Mouse (Mus musculus) kidney, embryonic 16.5 days (tissue): ENCODE data around the gene Ric3. TPM values are rescaled to one million over a fixed set of nuclear protein-coding genes. Genes with fewer than 3 reads are reported as not detected.
"Not testable (repeated sequence)": the region's sequence is repeated elsewhere in the genome, so short reads cannot be mapped to it uniquely, and the experiment has no call there.

Source experiments
- ATAC-seq: fragments of 200-750 bp; cut with Nextera tagmentation; 2 replicates; pipeline ENCODE4 v1.8.0; 2017; ENCODE audit warnings: moderate TSS enrichment; ENCODE audit not compliant: low FRiP score, low TSS enrichment
- H3K27ac ChIP-seq: fragments of 300-500 bp; sonication (generic); 2 replicates; pipeline ENCODE4 v1.5.1; 2014; ENCODE audit warnings: low read length
- H3K27me3 ChIP-seq: fragments of 300-500 bp; sonication (generic); 2 replicates; pipeline ENCODE4 v1.6.1; 2014; ENCODE audit warnings: low read length, control low read depth, mixed read lengths; ENCODE audit not compliant: insufficient read depth
- H3K36me3 ChIP-seq: fragments of 300-500 bp; sonication (generic); 2 replicates; pipeline ENCODE4 v1.6.1; 2014; ENCODE audit warnings: low read length, control low read depth, mixed read lengths; ENCODE audit not compliant: insufficient read depth
- H3K4me1 ChIP-seq: fragments of 300-500 bp; sonication (generic); 2 replicates; pipeline ENCODE4 v1.6.1; 2014; ENCODE audit warnings: low read length, control low read depth, mixed read lengths; ENCODE audit not compliant: insufficient read depth
- H3K4me2 ChIP-seq: fragments of 300-500 bp; sonication (generic); replicated peaks from 2 replicates; pipeline ENCODE4 v1.6.1; 2014; ENCODE audit warnings: low read depth, low read length
- H3K4me3 ChIP-seq: fragments of 300-500 bp; sonication (generic); 2 replicates; pipeline ENCODE4 v1.5.1; 2014; ENCODE audit warnings: mild to moderate bottlenecking, low read length
- H3K9ac ChIP-seq: fragments of 300-500 bp; sonication (generic); replicated peaks from 2 replicates; pipeline ENCODE4 v1.6.1; 2014; ENCODE audit warnings: low read length
- H3K9me3 ChIP-seq: fragments of 300-500 bp; sonication (generic); 2 replicates; pipeline ENCODE4 v1.6.1; 2016; ENCODE audit warnings: low read length, control low read depth
- WGBS: fragments of 180-500 bp; shearing (Covaris S2); extraction: QIAGEN DNeasy Blood & Tissue Kit; methylation state at CpG from one replicate; pipeline ENCODE4 v1.1.7; 2014; 5-methylcytosine and 5-hydroxymethylcytosine counted together
- polyA plus RNA-seq: library from polyadenylated mRNA; unstranded; fragments of >200 nt; fragmentation: Nextera tagmentation; extraction: Ambion mirVana; gene quantifications from 2 replicates; pipeline ENCODE4 v1.2.1, GENCODE M21; 2015

The Ric3 gene
- polyA plus RNA-seq: 0.79 and 2.2 TPM in 2 replicates

- no peak for ATAC-seq
- H3K4me2 ChIP-seq: peak within 1 kb of the TSS; percentile 58
- no peaks in the 10 kb centered on the region for H3K4me1 ChIP-seq
- no peaks in the 10 kb centered on the region for H3K36me3 ChIP-seq
- no peak within 1 kb of the TSS for H3K27ac ChIP-seq
- H3K27me3 ChIP-seq: peaks cover 18% of the 10 kb centered on the region
- H3K9ac ChIP-seq: no peak within 1 kb of the TSS
- WGBS: 4% methylated on average over 50 of the region's 50 CpGs
- H3K9me3 ChIP-seq: no peaks in the 10 kb centered on the region
- peak within 1 kb of the TSS; percentile 46 for H3K4me3 ChIP-seq
These were observed at the start of gene Ric3 for GRCm38 (mm10) chr7:109083113-109083812. TSS of gene Ric3 (minus strand) at chr7:109083331.

GRCm38 (mm10) chr7:109131565-109131964 is 48.4 kb upstream of the Ric3 start:
- Histone ChIP-seq H3K9ac (no peak overlapping the region), H3K4me3 (no peak overlapping the region), H3K4me1 (no peaks in the 10 kb centered on the region), H3K36me3 (no peaks in the 10 kb centered on the region), H3K9me3 (no peaks in the 10 kb centered on the region), H3K4me2 (no peak overlapping the region), H3K27ac (no peak overlapping the region), H3K27me3 (no peaks in the 10 kb centered on the region)
- no peak for ATAC-seq
- 73% methylated on average over 2 of the region's 2 CpGs for WGBS

GRCm38 (mm10) chr7:109129946-109130686 is 47.0 kb upstream of the Ric3 start:
- H3K9ac ChIP-seq: no peak overlapping the region
- no peak overlapping the region for H3K4me2 ChIP-seq
- H3K27ac ChIP-seq: no peak overlapping the region
- WGBS: 75% methylated on average over 5 of the region's 5 CpGs
- H3K4me1 ChIP-seq: no peaks in the 10 kb centered on the region
- no peaks in the 10 kb centered on the region for H3K36me3 ChIP-seq
- no peak for ATAC-seq
- no peaks in the 10 kb centered on the region for H3K27me3 ChIP-seq
- no peaks in the 10 kb centered on the region for H3K9me3 ChIP-seq
- no peak overlapping the region for H3K4me3 ChIP-seq

- H3K27ac ChIP-seq: no peak overlapping the region
- no peak overlapping the region for H3K9ac ChIP-seq
- no peak overlapping the region for H3K4me2 ChIP-seq
- H3K4me1 ChIP-seq: no peaks in the 10 kb centered on the region
- no peaks in the 10 kb centered on the region for H3K9me3 ChIP-seq
- ATAC-seq: no peak
- no peaks in the 10 kb centered on the region for H3K36me3 ChIP-seq
- H3K27me3 ChIP-seq: no peaks in the 10 kb centered on the region
- no peak overlapping the region for H3K4me3 ChIP-seq
These were observed 46.3 kb upstream of the Ric3 start for GRCm38 (mm10) chr7:109129442-109129841.

- ATAC-seq: no peak
- H3K4me3 ChIP-seq: no peak overlapping the region
- H3K36me3 ChIP-seq: no peaks in the 10 kb centered on the region
- no peaks in the 10 kb centered on the region for H3K4me1 ChIP-seq
- H3K9ac ChIP-seq: no peak overlapping the region
- H3K4me2 ChIP-seq: no peak overlapping the region
- H3K27ac ChIP-seq: no peak overlapping the region
- 57% methylated on average over 4 of the region's 4 CpGs for WGBS
- no peaks in the 10 kb centered on the region for H3K27me3 ChIP-seq
- no peaks in the 10 kb centered on the region for H3K9me3 ChIP-seq
These were observed 32.8 kb upstream of the Ric3 start for GRCm38 (mm10) chr7:109115929-109116328.

- not testable (repeated sequence) for H3K4me2 ChIP-seq, H3K9ac ChIP-seq, H3K27ac ChIP-seq, H3K27me3 ChIP-seq, H3K4me1 ChIP-seq, H3K36me3 ChIP-seq, H3K9me3 ChIP-seq, ATAC-seq, H3K4me3 ChIP-seq
- 75% methylated on average over 1 of the region's 4 CpGs for WGBS
These were observed 32.4 kb upstream of the Ric3 start for GRCm38 (mm10) chr7:109115488-109115887.

GRCm38 (mm10) chr7:109114950-109115349 is 31.8 kb upstream of the Ric3 start:
- no peaks in the 10 kb centered on the region for H3K4me1 ChIP-seq
- 47% methylated on average over 10 of the region's 10 CpGs for WGBS
- no peak overlapping the region for H3K4me3 ChIP-seq
- no peak for ATAC-seq
- no peak overlapping the region for H3K9ac ChIP-seq
- H3K4me2 ChIP-seq: no peak overlapping the region
- H3K27ac ChIP-seq: no peak overlapping the region
- no peaks in the 10 kb centered on the region for H3K36me3 ChIP-seq
- H3K9me3 ChIP-seq: no peaks in the 10 kb centered on the region
- H3K27me3 ChIP-seq: no peaks in the 10 kb centered on the region

GRCm38 (mm10) chr7:109111000-109111399 is 27.9 kb upstream of the Ric3 start:
- WGBS: 73% methylated on average over 5 of the region's 5 CpGs
- no peak for ATAC-seq

GRCm38 (mm10) chr7:109104894-109105293 is 21.8 kb upstream of the Ric3 start:
- no peaks in the 10 kb centered on the region for H3K27me3 ChIP-seq
- no peaks in the 10 kb centered on the region for H3K4me1 ChIP-seq
- H3K27ac ChIP-seq: no peak overlapping the region
- no peak overlapping the region for H3K4me3 ChIP-seq
- ATAC-seq: no peak
- no peak overlapping the region for H3K9ac ChIP-seq
- no peak overlapping the region for H3K4me2 ChIP-seq
- no peaks in the 10 kb centered on the region for H3K36me3 ChIP-seq
- WGBS: 65% methylated on average over 1 of the region's 1 CpGs
- no peaks in the 10 kb centered on the region for H3K9me3 ChIP-seq

More at GRCm38 (mm10) chr7:109111000-109111399, 27.9 kb upstream of the Ric3 start:
- Histone ChIP-seq H3K27me3 (no peaks in the 10 kb centered on the region), H3K9me3 (no peaks in the 10 kb centered on the region), H3K36me3 (no peaks in the 10 kb centered on the region), H3K4me3 (no peak overlapping the region), H3K27ac (no peak overlapping the region), H3K9ac (no peak overlapping the region), H3K4me1 (no peaks in the 10 kb centered on the region), H3K4me2 (no peak overlapping the region)

- Histone ChIP-seq H3K4me1 (no peaks in the 10 kb centered on the region), H3K27me3 (no peaks in the 10 kb centered on the region), H3K9ac (no peak overlapping the region), H3K9me3 (no peaks in the 10 kb centered on the region), H3K36me3 (no peaks in the 10 kb centered on the region), H3K4me2 (no peak overlapping the region), H3K27ac (no peak overlapping the region), H3K4me3 (no peak overlapping the region)
- no peak for ATAC-seq
- 77% methylated on average over 3 of the region's 3 CpGs for WGBS
These were observed 18.0 kb upstream of the Ric3 start for GRCm38 (mm10) chr7:109101167-109101566.
